Mouse (Mus musculus): ENCODE measurements around the gene Meaf6.
A peak's percentile ranks its signal among the peaks of the same experiment; 100 is the strongest.

The Meaf6 gene

GRCm38 (mm10) chr4:125116090-125116861 is 31.3 kb downstream of the Meaf6 start:
- no peak for DNase-seq

- no peak for DNase-seq
These were observed 32.0 kb downstream of the Meaf6 start for GRCm38 (mm10) chr4:125116929-125117328.

GRCm38 (mm10) chr4:125117902-125118320 is 33.0 kb downstream of the Meaf6 start:
- no peak for DNase-seq

- peak; percentile 68 for DNase-seq
These were observed 34.1 kb downstream of the Meaf6 start for GRCm38 (mm10) chr4:125119070-125119469.

- no peak for DNase-seq
These were observed 34.8 kb downstream of the Meaf6 start for GRCm38 (mm10) chr4:125119721-125120120.

GRCm38 (mm10) chr4:125122431-125123278 is 37.7 kb downstream of the Meaf6 start:
- no peak for DNase-seq

- no peak for DNase-seq
These were observed 38.3 kb downstream of the Meaf6 start for GRCm38 (mm10) chr4:125123279-125123671.

- DNase-seq: no peak
These were observed 39.7 kb downstream of the Meaf6 start for GRCm38 (mm10) chr4:125124424-125125209.

GRCm38 (mm10) chr4:125125361-125125921 is 40.5 kb downstream of the Meaf6 start:
- DNase-seq: no peak

- DNase-seq: no peak
These were observed 41.3 kb downstream of the Meaf6 start for GRCm38 (mm10) chr4:125126186-125126585.

GRCm38 (mm10) chr4:125126761-125127160 is 41.8 kb downstream of the Meaf6 start:
- DNase-seq: no peak

GRCm38 (mm10) chr4:125127305-125128084 is 42.6 kb downstream of the Meaf6 start, which contains the start of gene Zc3h12a:
Gene Zc3h12a (minus strand): TSS chr4:125127840.
- peak; percentile 93 for DNase-seq

GRCm38 (mm10) chr4:125131493-125131892 is 46.6 kb downstream of the Meaf6 start:
- no peak for DNase-seq

GRCm38 (mm10) chr4:125132394-125132793 is 47.5 kb downstream of the Meaf6 start:
- DNase-seq: peak; percentile 64

GRCm38 (mm10) chr4:125134192-125134591 is 49.3 kb downstream of the Meaf6 start:
- no peak for DNase-seq

- DNase-seq: no peak
These were observed 49.7 kb downstream of the Meaf6 start for GRCm38 (mm10) chr4:125134631-125135030.

GRCm38 (mm10) chr4:125135076-125135855 is 50.3 kb downstream of the Meaf6 start:
- DNase-seq: no peak

GRCm38 (mm10) chr4:125136303-125136888 is 51.5 kb downstream of the Meaf6 start:
- DNase-seq: no peak

- no peak for DNase-seq
These were observed 53.4 kb downstream of the Meaf6 start for GRCm38 (mm10) chr4:125138321-125138720.

- no peak for DNase-seq
These were observed 59.3 kb downstream of the Meaf6 start for GRCm38 (mm10) chr4:125144211-125144610.

GRCm38 (mm10) chr4:125144627-125145026 is 59.7 kb downstream of the Meaf6 start:
- no peak for DNase-seq
